Mouse (Mus musculus) gastrocnemius, adult 8-10 months (tissue): ENCODE data around the gene Eml3. TPM values are rescaled to one million over a fixed set of nuclear protein-coding genes. Genes with fewer than 3 reads are reported as not detected.

Experiments
- DNase-seq, 2 experiments: peaks; one replicate each; pipeline ENCODE4 v3.0.0; 2022; ENCODE audit warnings: low spot score in 2 of 2
- microRNA-seq: library from miRNA; unstranded; fragments of <30 nt; microRNA quantifications from one replicate; pipeline ENCODE4 v1.2.0, GENCODE M21; 2022
- total RNA-seq, 4 experiments: library from RNA; stranded (reverse); gene quantifications; 2 replicates each; pipeline ENCODE4 v1.2.4; 2022

The Eml3 gene
- total RNA-seq, 4 experiments from 2014 or later = 3.5 to 4.7 (median 4.3) TPM

- DNase-seq = no peak
Observed at GRCm38 (mm10) chr19:8985891-8986290, 56.5 kb downstream of the Eml3 start.

GRCm38 (mm10) chr19:8987816-8988215, 58.5 kb downstream of the Eml3 start:
- peak; percentile 76 to 81 for DNase-seq

GRCm38 (mm10) chr19:8988346-8989065, 59.2 kb downstream of the Eml3 start:
- no peak for DNase-seq

- DNase-seq = peak; percentile 79 to 86
Observed at GRCm38 (mm10) chr19:8989066-8989566, 59.8 kb downstream of the Eml3 start, which contains the start of gene Ahnak. TSS of gene Ahnak (plus strand) at chr19:8989284.

- peak; percentile 85 to 90 for DNase-seq
Observed at GRCm38 (mm10) chr19:8989567-8990431, 60.4 kb downstream of the Eml3 start.

GRCm38 (mm10) chr19:8990432-8991102, 61.2 kb downstream of the Eml3 start:
- DNase-seq = peak in 1 of 2 experiments; percentile 49

Small RNA genes within 50 kb of the gene (microRNA-seq; reads per million reads assigned to microRNA genes)
- not detected for gene Mir5136

Other genes with a start within 250 kb of the Eml3 start
- 10 to 100 TPM; 29.7 to 37.0 (median 31.1) TPM for gene Slc3a2, start 206.2 kb upstream of the Eml3 start, total RNA-seq
- gene Wdr74, start 193.7 kb upstream of the Eml3 start, total RNA-seq = 10 to 100 TPM; 14.0 to 16.7 (median 14.9) TPM
- gene 1700092M07Rik, start 188.8 kb upstream of the Eml3 start, total RNA-seq = not detected
- gene Stx5a, start 188.1 kb upstream of the Eml3 start, total RNA-seq = 10 to 100 TPM; 12.3 to 19.8 (median 14.9) TPM
- gene Nxf1, start 172.5 kb upstream of the Eml3 start, total RNA-seq = 10 to 100 TPM; 24.0 to 34.0 (median 27.7) TPM
- 100 to 1,000 TPM in 3 of 4 experiments, 10 to 100 TPM in 1; 99.3 to 133 (median 107) TPM for gene Tmem223, start 158.6 kb upstream of the Eml3 start, total RNA-seq
- 10 to 100 TPM in 1 of 4 experiments, 1 to 10 TPM in 3; 6.9 to 10.3 (median 8.8) TPM for gene Tmem179b, start 155.1 kb upstream of the Eml3 start, total RNA-seq
- gene Taf6l, start 143.1 kb upstream of the Eml3 start, total RNA-seq = 1 to 10 TPM; 3.6 to 5.0 (median 4.6) TPM
- gene Polr2g, start 131.0 kb upstream of the Eml3 start, total RNA-seq = 10 to 100 TPM; 36.0 to 42.5 (median 37.7) TPM
- 1 to 10 TPM in 1 of 4 experiments, under 1 TPM in 3; 0.82 to 1.1 (median 0.90) TPM for gene Zbtb3, start 127.0 kb upstream of the Eml3 start, total RNA-seq
- 10 to 100 TPM; 11.4 to 12.7 (median 11.9) TPM for gene Ttc9c, start 110.2 kb upstream of the Eml3 start, total RNA-seq
- gene Hnrnpul2, start 109.5 kb upstream of the Eml3 start, total RNA-seq = 10 to 100 TPM; 38.1 to 45.6 (median 44.3) TPM
- 1 to 10 TPM in 1 of 4 experiments, not detected in 3; 2.0 TPM for gene AC129217.1, start 99.8 kb upstream of the Eml3 start, total RNA-seq
- gene Bscl2, start 92.1 kb upstream of the Eml3 start, total RNA-seq = 10 to 100 TPM; 14.7 to 23.9 (median 20.0) TPM
- gene Gng3, start 90.4 kb upstream of the Eml3 start, total RNA-seq = not detected
- 1 to 10 TPM; 5.3 to 8.8 (median 7.0) TPM for gene Lrrn4cl, start 78.8 kb upstream of the Eml3 start, total RNA-seq
- 100 to 1,000 TPM; 207 to 248 (median 231) TPM for gene Ubxn1, start 58.1 kb upstream of the Eml3 start, total RNA-seq
- gene Uqcc3, start 48.6 kb upstream of the Eml3 start, total RNA-seq = 10 to 100 TPM; 58.7 to 74.6 (median 65.3) TPM
- 1 to 10 TPM in 2 of 4 experiments, under 1 TPM in 2; 0.54 to 7.3 (median 1.7) TPM for gene Lbhd1, start 45.8 kb upstream of the Eml3 start, total RNA-seq
- gene Gm49403, start 45.6 kb upstream of the Eml3 start, total RNA-seq = not detected
- gene 1810009A15Rik, start 40.7 kb upstream of the Eml3 start, total RNA-seq = 10 to 100 TPM; 13.8 to 16.3 (median 15.9) TPM
- gene Gm49416, start 40.6 kb upstream of the Eml3 start, total RNA-seq = 1 to 10 TPM in 3 of 4 experiments, not detected in 1; 2.6 to 5.7 (median 2.9) TPM
- gene Ints5, start 36.5 kb upstream of the Eml3 start, total RNA-seq = 10 to 100 TPM; 10.3 to 13.0 (median 11.3) TPM
- 10 to 100 TPM; 15.2 to 20.1 (median 18.9) TPM for gene Ganab, start 31.5 kb upstream of the Eml3 start, total RNA-seq
- gene B3gat3, start 9.2 kb upstream of the Eml3 start, total RNA-seq = 10 to 100 TPM; 36.8 to 39.0 (median 38.1) TPM
- gene Rom1, start 196 bp upstream of the Eml3 start, total RNA-seq = 1 to 10 TPM; 7.2 to 9.4 (median 8.7) TPM
- 10 to 100 TPM; 21.0 to 25.7 (median 23.4) TPM for gene Mta2, start 12.3 kb downstream of the Eml3 start, total RNA-seq
- gene Tut1, start 24.3 kb downstream of the Eml3 start, total RNA-seq = 10 to 100 TPM in 1 of 4 experiments, 1 to 10 TPM in 3; 7.8 to 11.8 (median 9.0) TPM
- 100 to 1,000 TPM; 411 to 454 (median 425) TPM for gene Eef1g, start 37.5 kb downstream of the Eml3 start, total RNA-seq
- 100 to 1,000 TPM; 249 to 267 (median 253) TPM for gene Ahnak, start 59.7 kb downstream of the Eml3 start, total RNA-seq
- gene Scgb1a1, start 158.4 kb downstream of the Eml3 start, total RNA-seq = not detected
- 10 to 100 TPM; 33.7 to 48.2 (median 36.1) TPM for gene Asrgl1, start 206.1 kb downstream of the Eml3 start, total RNA-seq